Mouse (Mus musculus): ENCODE measurements at regions not wholly inside any gene's neighbourhood (a gene's known extent, or its start where the extent isn't known, plus 50 kb on each side); places are given as distances from the start of the nearest gene placed in this dataset.

DNA sequence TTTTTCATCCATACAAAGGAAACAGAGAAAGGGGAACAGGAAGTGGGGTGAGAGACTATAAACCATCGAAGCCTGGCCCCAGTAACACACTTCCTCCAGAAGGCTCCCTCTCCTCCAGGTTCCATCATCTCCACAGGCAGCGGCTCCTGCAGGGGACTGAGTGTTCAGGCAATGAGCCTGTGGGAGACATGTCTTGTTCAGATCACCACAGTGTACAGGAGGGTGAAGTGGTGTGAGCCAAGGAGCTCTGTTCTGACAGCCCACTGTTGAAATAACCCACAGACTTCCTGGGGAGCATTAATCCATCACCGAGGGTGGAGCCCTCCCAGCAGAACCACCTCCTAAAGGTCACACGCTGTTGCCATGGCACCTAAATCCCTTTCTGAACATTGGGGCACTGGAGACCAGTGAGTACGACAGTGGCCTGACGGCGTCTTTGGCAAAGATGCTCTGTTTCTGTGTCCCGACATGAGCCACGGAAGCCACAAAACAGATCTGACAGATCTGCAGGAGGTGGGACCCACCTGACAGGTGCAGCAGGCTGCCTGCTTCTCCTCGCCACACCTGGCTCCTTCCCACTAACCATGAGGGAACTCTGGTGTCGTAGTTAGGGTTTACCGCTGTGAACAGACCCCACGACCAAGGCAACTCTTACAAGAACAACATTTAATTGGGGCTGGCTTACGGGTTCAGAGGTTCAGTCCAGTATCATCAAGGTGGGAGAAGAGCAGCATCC lies 60.9 kb downstream of the Psmg1 start:
- peak; percentile 32 for DNase-seq (ENCODE audit: low read depth, low spot score)
- Histone ChIP-seq H3K36me3 (ENCODE audit: control insufficient read depth, insufficient read depth, low read length, poor library complexity, severe bottlenecking) (no peaks in the 10 kb centered on the region), H3K27me3 (ENCODE audit: control insufficient read depth, insufficient read depth, low read length, poor library complexity, severe bottlenecking) (no peaks in the 10 kb centered on the region)

DNA sequence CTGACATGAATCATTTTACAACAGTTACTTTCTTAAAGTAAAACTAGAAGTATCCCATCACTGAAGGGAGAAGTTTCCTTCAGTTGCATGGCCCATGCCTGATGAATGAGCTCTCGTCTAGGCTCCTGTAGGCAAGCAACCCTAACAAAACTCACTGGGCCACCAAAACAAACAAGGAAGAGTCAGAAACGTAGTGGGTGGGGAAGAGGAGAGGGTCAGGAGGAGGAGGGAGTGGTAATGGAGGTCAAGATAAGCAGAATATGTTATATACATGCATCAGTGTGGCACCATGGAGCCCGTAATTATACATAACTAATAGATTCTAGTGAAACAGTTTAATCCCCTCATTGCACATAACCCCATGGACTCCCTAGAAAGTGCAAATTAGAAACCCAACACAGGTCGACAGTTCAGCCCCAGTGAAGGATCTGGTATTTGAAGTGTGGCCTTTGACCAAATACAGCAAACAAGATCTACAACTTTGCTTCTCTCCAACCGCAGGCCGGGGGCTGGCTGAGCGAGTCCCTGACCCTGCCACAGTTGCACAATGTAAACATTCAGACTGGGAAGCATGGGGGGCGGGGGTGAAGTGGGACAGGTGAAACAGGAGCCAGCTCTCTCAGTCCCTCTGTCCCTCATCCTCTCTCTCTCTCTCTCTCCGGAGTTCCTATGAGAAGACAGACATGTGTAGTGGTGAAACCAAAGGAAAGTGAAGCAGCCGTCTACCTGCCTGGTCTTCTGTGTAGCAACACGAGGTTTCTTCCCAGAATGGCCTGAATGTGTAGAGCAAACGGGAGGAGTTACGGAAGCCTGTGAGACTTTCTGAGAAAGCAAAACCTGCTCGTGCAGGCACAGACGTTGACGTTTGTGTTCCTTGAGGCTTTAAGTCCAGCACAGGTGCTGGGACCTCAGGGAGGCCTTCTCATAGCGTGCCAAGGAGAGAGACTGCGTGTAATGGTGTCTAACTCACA lies 62.2 kb downstream of the Psmg1 start:
- no peaks in the 10 kb centered on the region for H3K27me3 ChIP-seq (ENCODE audit: control insufficient read depth, insufficient read depth, low read length, poor library complexity, severe bottlenecking)
- H3K36me3 ChIP-seq (ENCODE audit: control insufficient read depth, insufficient read depth, low read length, poor library complexity, severe bottlenecking) = no peaks in the 10 kb centered on the region
- no peak for DNase-seq (ENCODE audit: low read depth, low spot score)

DNA sequence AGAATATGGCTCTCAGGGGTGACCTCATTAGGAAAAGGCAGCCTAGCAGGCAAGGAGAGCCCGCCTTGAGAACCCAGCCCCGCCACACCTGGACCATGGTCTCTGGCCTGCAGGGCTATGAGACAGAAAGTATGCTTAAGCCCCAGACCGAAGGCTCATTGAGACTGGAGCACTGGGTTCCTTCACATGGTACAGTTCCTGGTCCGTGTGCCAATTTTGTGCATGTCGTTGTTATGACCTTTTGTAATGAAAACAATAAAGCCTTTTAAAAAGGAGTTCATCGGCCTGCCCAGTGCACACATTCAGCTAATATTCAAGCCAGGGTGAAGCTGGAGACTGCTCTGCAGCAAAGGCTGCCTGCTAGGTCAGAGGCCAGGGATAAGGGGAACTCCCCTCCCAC lies 64.2 kb downstream of the Psmg1 start:
- no peak for DNase-seq (ENCODE audit: low read depth, low spot score)
- Histone ChIP-seq H3K36me3 (ENCODE audit: control insufficient read depth, insufficient read depth, low read length, poor library complexity, severe bottlenecking) (no peaks in the 10 kb centered on the region), H3K27me3 (ENCODE audit: control insufficient read depth, insufficient read depth, low read length, poor library complexity, severe bottlenecking) (no peaks in the 10 kb centered on the region)

DNA sequence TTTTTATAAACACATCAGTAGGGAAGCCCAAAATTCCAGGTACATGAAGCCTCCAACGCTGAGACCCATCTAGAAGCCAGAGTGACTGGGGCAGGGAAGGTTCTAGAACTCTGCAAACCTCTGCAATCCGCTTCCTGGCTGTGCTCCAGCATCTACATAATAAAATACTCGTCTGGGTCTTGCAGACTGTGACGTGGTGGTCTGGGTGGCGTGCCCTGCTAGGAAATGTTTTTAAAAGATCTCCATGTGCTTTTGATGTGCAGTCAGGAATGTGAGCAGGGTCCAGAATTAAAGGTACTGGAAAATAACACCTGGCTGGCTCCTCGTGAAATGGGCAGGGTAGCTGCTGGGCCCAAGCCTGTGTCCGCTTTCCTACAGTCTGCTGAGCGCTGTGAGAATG lies 66.0 kb downstream of the Psmg1 start:
- no peaks in the 10 kb centered on the region for H3K27me3 ChIP-seq (ENCODE audit: control insufficient read depth, insufficient read depth, low read length, poor library complexity, severe bottlenecking)
- H3K36me3 ChIP-seq (ENCODE audit: control insufficient read depth, insufficient read depth, low read length, poor library complexity, severe bottlenecking) = no peaks in the 10 kb centered on the region
- no peak for DNase-seq (ENCODE audit: low read depth, low spot score)

DNA sequence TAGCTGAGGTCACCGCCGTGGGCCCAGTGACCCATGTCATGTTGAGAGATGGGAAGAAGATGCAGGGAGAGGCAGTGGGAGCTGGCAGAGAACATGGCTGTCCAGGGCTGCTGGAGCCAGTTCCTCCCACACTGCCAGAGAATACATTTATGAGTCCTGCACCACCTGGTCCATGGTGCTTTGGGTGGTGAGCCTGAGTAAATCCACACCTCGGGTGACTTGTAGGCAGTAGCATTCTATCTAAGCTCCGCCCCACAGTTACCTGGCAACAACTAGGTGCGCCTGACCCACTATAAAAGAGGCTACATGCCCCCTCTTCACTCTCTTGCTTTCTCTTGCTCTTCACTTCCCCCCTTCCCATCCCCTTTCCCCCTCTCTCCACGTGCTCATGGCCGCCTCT lies 66.8 kb downstream of the Psmg1 start:
- Histone ChIP-seq H3K27me3 (ENCODE audit: control insufficient read depth, insufficient read depth, low read length, poor library complexity, severe bottlenecking) (no peaks in the 10 kb centered on the region), H3K36me3 (ENCODE audit: control insufficient read depth, insufficient read depth, low read length, poor library complexity, severe bottlenecking) (no peaks in the 10 kb centered on the region)
- DNase-seq (ENCODE audit: low read depth, low spot score) = no peak

DNA sequence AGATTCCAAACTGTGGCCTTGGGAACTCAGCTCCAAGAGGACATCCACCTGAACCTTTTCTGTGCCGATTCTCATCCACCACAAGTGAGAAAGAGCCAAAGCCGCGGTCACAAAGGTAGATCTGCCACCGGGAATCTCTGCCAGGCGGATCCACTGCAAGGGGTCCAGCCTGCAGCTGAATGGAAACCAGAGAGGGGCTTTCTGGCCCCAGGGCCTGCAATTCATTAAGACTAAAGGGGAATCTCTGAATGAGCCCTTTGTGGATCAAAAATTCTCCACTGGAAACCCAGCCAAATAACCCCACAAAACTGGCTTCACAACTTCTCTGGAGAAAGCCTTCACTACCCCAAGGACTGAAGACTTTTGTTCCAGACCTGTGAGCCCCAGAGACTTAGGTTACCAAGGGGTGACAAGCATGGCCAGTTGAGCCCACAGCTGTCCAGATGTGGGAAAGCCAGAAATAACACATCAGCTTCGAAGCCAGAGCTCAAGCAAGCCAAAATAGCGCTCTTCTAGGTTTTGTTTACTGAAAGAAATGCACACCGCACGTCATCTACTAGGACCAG lies 68.3 kb downstream of the Psmg1 start:
- DNase-seq (ENCODE audit: low read depth, low spot score) = no peak
- H3K27me3 ChIP-seq (ENCODE audit: control insufficient read depth, insufficient read depth, low read length, poor library complexity, severe bottlenecking) = no peaks in the 10 kb centered on the region
- no peaks in the 10 kb centered on the region for H3K36me3 ChIP-seq (ENCODE audit: control insufficient read depth, insufficient read depth, low read length, poor library complexity, severe bottlenecking)

DNA sequence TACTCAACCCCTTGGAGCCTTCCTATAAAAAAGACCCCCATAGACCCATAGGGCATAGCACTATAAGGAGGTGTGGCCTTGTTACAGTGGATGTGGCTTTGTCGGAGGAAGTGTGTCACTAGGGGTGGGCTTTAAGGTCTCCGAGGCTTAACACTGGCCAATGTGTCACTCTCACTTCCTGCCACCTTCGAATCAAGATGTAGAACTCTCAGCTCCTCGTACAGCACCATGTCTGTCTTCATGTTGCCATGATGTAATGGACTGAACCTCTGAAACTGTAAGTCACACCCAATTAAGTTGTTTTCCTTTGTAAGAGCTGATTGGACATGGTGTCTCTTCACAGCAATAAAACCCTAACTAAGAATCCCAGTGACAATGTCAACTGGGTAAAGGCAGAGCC lies 69.6 kb downstream of the Psmg1 start:
- no peak for DNase-seq (ENCODE audit: low read depth, low spot score)

DNA sequence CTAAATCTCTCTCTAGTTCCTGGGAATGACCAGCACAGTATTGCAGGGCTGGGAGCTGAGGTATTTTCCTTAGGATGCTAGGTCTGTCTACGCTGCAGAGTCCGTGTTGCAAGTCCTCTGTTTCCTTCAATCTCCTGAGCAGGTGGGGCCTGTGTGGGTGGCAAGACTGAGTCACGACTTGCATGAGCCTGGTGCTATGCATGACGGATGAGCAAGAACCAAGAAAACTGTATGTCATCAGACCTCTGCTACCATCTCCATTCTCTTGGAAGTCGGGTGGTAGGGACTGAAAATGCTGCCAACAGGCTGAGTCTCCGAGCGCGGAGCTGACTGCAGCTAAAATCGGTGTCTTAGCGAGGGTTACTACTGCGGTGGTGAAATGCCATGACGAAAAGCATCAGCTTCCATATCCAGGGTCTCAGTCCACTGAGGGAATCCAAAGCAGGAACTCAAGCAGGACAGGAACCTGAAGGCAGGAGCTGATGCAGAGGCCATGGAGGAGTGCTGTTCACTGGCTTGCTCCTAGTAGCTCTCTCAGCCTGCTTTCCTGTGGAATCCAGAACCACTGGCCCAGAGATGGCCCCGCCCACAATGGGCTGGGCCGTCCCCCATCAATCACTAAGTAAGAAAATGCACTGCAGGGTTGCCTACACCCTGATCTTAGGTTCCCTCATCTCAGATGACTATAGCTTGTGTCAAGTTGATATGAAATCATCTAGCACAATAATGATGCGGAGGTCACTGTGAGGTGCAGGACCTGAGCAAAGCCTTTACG lies 71.9 kb downstream of the Psmg1 start:
- H3K27me3 ChIP-seq (ENCODE audit: control insufficient read depth, insufficient read depth, low read length, poor library complexity, severe bottlenecking) = no peaks in the 10 kb centered on the region
- no peaks in the 10 kb centered on the region for H3K36me3 ChIP-seq (ENCODE audit: control insufficient read depth, insufficient read depth, low read length, poor library complexity, severe bottlenecking)
- DNase-seq (ENCODE audit: low read depth, low spot score) = no peak

More for the DNA sequence above, 69.6 kb downstream of the Psmg1 start:
- H3K27me3 ChIP-seq (ENCODE audit: control insufficient read depth, insufficient read depth, low read length, poor library complexity, severe bottlenecking) = no peaks in the 10 kb centered on the region
- no peaks in the 10 kb centered on the region for H3K36me3 ChIP-seq (ENCODE audit: control insufficient read depth, insufficient read depth, low read length, poor library complexity, severe bottlenecking)

DNA sequence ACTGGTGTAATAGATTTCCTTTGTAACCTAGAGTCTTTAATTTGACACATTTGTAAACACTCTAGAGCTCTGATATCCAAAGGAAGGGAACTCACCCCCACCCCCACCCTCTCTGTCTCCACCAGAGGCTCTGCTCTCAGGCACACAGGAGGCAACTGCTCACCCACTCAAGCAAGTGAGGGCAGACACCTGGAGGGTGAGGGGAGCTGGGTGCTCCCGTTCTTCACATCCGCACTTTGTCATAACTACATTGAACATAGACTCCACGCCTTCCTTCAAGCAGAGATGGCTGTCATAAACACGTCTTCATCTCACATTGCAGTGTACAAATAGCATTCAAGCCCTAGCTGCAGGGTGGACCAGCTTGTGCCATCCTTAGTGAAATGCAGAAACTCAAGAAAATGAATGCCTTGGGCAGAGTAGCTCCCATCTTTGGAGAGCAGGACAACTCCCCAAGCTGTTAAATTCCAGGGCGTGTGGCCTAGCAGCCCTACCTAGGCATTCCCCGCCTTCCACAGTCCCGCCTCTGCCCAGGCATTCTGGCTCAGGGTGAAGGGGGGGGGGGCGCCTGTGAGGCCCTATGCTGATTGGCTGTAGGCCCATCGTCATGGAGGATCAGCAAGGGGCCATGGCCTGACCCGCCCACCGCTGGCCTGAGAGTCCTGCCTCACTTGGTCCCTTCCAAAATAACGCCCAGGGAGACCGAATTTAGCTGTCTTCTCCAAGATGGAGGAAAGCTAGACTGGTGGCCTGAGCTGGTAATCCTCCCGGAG lies 72.9 kb downstream of the Psmg1 start:
- no peak for DNase-seq (ENCODE audit: low read depth, low spot score)
- Histone ChIP-seq H3K36me3 (ENCODE audit: control insufficient read depth, insufficient read depth, low read length, poor library complexity, severe bottlenecking) (no peaks in the 10 kb centered on the region), H3K27me3 (ENCODE audit: control insufficient read depth, insufficient read depth, low read length, poor library complexity, severe bottlenecking) (no peaks in the 10 kb centered on the region)

DNA sequence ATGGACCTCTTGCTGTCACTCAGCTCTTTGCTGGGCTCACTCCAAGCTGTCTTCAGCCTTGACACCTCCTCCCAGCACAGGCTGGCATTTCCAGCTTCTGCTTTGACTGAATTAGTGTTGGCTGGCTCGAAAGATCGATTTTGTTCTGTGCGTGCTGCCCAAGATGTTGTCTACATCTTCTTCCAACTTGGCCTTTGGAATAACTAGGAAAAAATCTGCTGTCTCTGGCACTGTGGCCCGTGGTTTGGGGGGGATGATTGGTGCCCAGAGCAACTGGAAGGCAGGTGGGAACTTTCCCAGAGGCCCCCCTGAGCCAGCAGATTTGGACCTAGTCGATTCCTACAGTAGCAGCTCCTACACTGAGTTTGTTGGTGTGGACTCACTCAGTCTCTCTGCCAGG lies 76.9 kb downstream of the Psmg1 start:
- DNase-seq (ENCODE audit: low read depth, low spot score) = no peak
- Histone ChIP-seq H3K27me3 (ENCODE audit: control insufficient read depth, insufficient read depth, low read length, poor library complexity, severe bottlenecking) (no peaks in the 10 kb centered on the region), H3K36me3 (ENCODE audit: control insufficient read depth, insufficient read depth, low read length, poor library complexity, severe bottlenecking) (no peaks in the 10 kb centered on the region)

DNA sequence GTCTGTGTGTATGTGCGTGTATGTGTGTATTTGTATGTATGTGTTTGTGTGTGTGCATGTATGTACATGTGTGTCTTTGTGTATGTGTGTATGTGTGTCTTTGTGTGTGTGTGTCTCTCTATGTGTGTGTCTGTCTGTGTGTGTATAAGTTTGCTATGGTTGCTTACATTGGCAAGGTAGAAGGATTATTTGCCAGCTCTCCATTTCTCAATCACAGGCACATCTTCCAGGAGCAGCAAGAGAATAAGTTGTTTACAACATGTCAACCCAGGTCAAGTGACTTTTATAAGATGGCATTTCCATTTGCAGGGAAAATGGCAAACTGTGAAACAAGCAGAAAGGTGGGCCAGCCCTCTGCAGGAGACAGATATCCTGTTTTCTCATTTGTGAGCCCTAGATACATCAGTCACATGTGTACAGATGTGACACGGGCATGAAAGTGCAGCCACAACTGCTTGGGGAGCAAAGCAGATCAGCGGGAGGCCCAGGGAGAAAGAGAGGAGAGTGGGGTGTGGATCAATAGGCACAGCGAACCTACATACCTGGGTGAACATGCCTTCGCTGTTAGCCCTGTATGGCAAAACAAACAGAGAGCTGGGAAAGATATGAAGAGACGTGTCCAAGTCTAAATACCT lies 86.1 kb downstream of the Psmg1 start:
- Histone ChIP-seq H3K36me3 (ENCODE audit: control insufficient read depth, insufficient read depth, low read length, poor library complexity, severe bottlenecking) (no peaks in the 10 kb centered on the region), H3K27me3 (ENCODE audit: control insufficient read depth, insufficient read depth, low read length, poor library complexity, severe bottlenecking) (no peaks in the 10 kb centered on the region; the same call in 1 of the 2 replicates)
- no peak for DNase-seq (ENCODE audit: low read depth, low spot score)

DNA sequence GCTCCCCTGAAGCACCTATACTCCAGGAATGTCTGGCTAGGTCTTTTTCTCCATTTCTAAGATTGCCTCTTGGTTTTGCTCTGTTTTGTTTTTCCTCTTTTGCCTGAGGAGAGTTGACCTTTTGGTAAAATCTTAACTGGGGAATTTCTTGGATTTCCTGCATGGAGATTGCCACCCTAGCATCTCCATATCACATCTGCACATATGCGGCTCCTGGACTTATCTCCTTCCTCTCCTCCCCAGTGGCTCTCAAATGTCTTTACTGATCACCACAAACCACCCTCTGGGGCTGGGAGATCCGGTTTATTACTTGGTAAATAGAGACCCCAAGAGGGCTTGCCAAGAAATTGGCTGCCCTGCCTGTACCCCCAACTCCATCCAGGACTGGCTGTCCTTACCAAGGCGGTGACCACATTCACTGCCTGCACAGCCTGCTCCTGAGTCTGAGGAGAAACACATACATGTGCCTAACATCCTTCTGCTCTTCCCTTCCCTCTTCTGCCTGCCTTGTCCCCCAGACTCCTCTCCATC lies 87.3 kb downstream of the Psmg1 start:
- Histone ChIP-seq H3K27me3 (ENCODE audit: control insufficient read depth, insufficient read depth, low read length, poor library complexity, severe bottlenecking) (no peaks in the 10 kb centered on the region; the same call in 1 of the 2 replicates), H3K36me3 (ENCODE audit: control insufficient read depth, insufficient read depth, low read length, poor library complexity, severe bottlenecking) (no peaks in the 10 kb centered on the region)
- DNase-seq (ENCODE audit: low read depth, low spot score) = no peak

DNA sequence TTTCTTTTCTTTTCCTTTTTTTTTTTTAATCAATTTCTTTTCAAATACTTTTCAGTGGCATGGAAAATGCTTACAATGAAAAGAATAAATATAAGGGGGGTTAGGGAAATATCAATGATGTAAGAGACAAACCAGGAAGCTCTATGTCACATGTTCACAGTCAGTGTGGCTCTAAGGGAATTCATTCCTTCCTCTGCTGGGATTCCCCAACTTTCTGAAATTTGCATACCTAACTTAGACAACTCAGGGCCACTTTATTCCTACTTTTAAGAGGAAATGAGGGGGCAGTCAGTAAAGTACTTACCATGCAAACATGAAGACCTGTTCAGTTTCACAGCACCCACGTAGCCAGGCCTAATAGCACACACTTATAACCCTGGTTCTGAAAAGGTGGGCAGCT lies 88.6 kb downstream of the Psmg1 start:
- peak; percentile 18 for DNase-seq (ENCODE audit: low read depth, low spot score)
- Histone ChIP-seq H3K36me3 (ENCODE audit: control insufficient read depth, insufficient read depth, low read length, poor library complexity, severe bottlenecking) (no peaks in the 10 kb centered on the region), H3K27me3 (ENCODE audit: control insufficient read depth, insufficient read depth, low read length, poor library complexity, severe bottlenecking) (no peaks in the 10 kb centered on the region; the same call in 1 of the 2 replicates)

All from splenic B cell, adult 2 months (primary cell).